Mouse (Mus musculus) kidney, adult 2 months (tissue): ENCODE results near the gene Gm960. TPM values are rescaled to one million over a fixed set of nuclear protein-coding genes. Genes with fewer than 3 reads are reported as not detected.

Experiments used
- DNase-seq: peaks from one replicate; pipeline ENCODE4 v3.0.0; 2021
- H3K27ac ChIP-seq: fragments of 200-500 bp; 2 replicates; pipeline ENCODE4 v1.5.1; 2012; ENCODE audit warnings: low read depth, low read length, control low read depth, inconsistent platforms; ENCODE audit not compliant: insufficient read depth
- H3K27me3 ChIP-seq: fragments of 200-500 bp; replicated peaks from 2 replicates; pipeline ENCODE4 v1.6.1; 2012; ENCODE audit warnings: mild to moderate bottlenecking, moderate library complexity, low read length, inconsistent platforms; ENCODE audit not compliant: control insufficient read depth, insufficient read depth
- H3K36me3 ChIP-seq: fragments of 200-500 bp; 2 replicates; pipeline ENCODE4 v1.6.1; 2012; ENCODE audit warnings: mild to moderate bottlenecking, moderate library complexity, low read length, inconsistent platforms; ENCODE audit not compliant: control insufficient read depth, insufficient read depth
- H3K4me1 ChIP-seq: fragments of 200-500 bp; 2 replicates; pipeline ENCODE4 v1.6.1; 2011; ENCODE audit warnings: low read length; ENCODE audit not compliant: control insufficient read depth, insufficient read depth
- H3K4me3 ChIP-seq: fragments of 200-500 bp; 2 replicates; pipeline ENCODE4 v1.5.1; 2011; ENCODE audit warnings: mild to moderate bottlenecking, low read depth, low read length, control low read depth; ENCODE audit not compliant: insufficient read depth
- CTCF ChIP-seq: fragments of 200-500 bp; conservative IDR thresholded peaks from 2 replicates; pipeline ENCODE4 v1.5.1; 2011; ENCODE audit warnings: low read depth, mild to moderate bottlenecking, control low read depth, low read length, moderate library complexity, mixed read lengths; ENCODE audit not compliant: insufficient read depth, insufficient read length
- POLR2A ChIP-seq: fragments of 200-500 bp; IDR thresholded peaks from one replicate; pipeline ENCODE4 v1.6.1; 2011; ENCODE audit warnings: low read depth, low read length, control low read depth
- WGBS: fragments of 180-500 bp; shearing (Covaris S2); methylation state at CpG from one replicate; pipeline ENCODE4 v1.1.7; 2018; 5-methylcytosine and 5-hydroxymethylcytosine counted together
- polyA plus RNA-seq: library from polyadenylated mRNA; depleted of rRNA; stranded (reverse); fragments of >200 nt; gene quantifications from 2 replicates; pipeline ENCODE4 v1.2.3, GENCODE M21; 2012

Gm960 gene
- polyA plus RNA-seq, 1 experiment, result 1.1 TPM

DNA sequence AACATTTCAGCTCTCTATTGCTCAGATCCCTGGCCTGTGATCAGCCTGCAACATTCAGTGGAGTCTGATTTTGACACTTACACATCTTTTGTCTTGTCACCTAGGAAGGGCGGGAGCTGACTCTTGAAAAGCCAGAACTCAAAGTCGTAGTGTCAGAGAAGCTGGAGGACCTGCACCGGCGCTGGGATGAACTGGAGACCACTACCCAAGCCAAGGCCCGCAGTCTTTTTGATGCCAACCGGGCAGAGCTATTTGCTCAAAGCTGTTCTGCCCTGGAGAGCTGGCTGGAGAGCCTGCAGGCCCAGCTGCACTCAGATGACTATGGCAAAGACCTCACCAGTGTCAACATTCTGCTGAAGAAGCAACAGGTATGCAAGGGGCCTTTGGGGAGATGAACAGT, 43.8 kb upstream of the Gm960 start:
- WGBS, result 92% methylated on average over 6 of the region's 6 CpGs
- TF ChIP-seq CTCF (no peak), POLR2A (no peak)
- DNase-seq, result no peak

DNA sequence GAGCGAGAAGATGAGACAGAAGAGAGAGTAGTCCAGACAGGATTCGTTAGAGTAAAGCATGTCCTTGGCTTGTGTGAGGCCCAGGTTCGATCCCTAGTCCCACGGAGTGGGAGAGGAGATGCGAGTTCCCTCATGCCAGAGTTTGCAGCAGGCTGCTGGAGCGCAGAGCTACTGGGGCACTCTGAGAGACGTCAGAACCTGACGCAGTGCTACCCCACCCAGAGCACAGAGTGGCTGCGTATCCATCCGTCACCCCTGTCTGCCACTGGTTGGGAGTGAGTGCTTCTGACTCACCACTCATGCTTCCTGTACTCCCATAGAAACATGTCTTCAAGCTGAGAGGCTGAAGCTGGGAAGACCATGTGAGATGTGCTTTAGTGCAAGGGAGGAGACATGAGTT, 43.0 kb upstream of the Gm960 start:
- TF ChIP-seq CTCF (no peak), POLR2A (no peak)
- DNase-seq, result no peak
- 78% methylated on average over 10 of the region's 10 CpGs for WGBS
- no peaks in the 10 kb centered on the region for H3K4me1 ChIP-seq
- no peaks in the 10 kb centered on the region for H3K27me3 ChIP-seq
- H3K4me3 ChIP-seq, result no peak overlapping the region
- no peak overlapping the region for H3K27ac ChIP-seq
- H3K36me3 ChIP-seq, result no peaks in the 10 kb centered on the region

More for the DNA sequence above, 43.8 kb upstream of the Gm960 start:
- Histone ChIP-seq H3K4me3 (no peak overlapping the region), H3K4me1 (no peaks in the 10 kb centered on the region), H3K27me3 (no peaks in the 10 kb centered on the region), H3K36me3 (no peaks in the 10 kb centered on the region), H3K27ac (no peak overlapping the region)

DNA sequence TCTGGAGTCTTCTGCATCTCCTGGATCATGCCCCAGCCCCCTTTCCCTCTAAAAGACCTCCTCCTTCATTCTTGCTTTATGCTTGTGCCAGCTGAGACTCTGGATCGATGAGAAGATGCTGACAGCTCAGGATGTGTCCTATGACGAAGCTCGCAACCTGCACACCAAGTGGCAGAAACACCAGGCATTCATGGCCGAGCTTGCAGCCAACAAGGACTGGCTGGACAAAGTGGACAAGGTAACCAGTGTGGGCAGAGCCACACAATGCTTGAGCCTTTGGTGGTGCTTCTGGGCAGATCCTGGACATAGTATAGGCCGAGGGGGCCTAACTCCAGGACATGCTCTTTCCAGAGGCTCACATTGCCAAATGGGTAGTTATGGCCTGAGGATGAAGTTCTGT, 41.3 kb upstream of the Gm960 start:
- WGBS, result 96% methylated on average over 5 of the region's 5 CpGs
- H3K4me3 ChIP-seq, result no peak overlapping the region
- no peak for DNase-seq
- no peak for TF ChIP-seq POLR2A
- H3K27me3 ChIP-seq, result no peaks in the 10 kb centered on the region
- no peak overlapping the region for H3K27ac ChIP-seq
- no peaks in the 10 kb centered on the region for H3K4me1 ChIP-seq
- no peaks in the 10 kb centered on the region for H3K36me3 ChIP-seq

DNA sequence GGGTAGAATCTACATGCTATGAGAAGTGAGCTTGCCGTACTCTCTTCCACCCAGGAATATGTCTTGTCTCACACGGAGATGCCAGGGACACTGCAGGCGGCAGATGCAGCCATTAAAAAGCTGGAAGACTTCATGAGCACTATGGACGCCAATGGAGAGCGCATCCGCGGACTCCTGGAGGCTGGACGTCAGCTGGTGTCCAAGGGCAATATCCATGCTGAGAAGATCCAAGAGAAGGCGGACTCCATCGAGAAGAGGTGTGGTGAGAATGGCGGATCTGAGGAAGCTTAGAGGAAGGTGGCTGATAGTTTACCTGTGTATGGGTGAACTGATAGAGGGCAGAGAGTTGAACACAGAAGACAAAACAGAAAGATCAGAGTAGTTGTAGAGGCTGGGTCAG, 40.6 kb upstream of the Gm960 start:
- H3K4me3 ChIP-seq, result no peak overlapping the region
- 95% methylated on average over 11 of the region's 11 CpGs for WGBS
- DNase-seq, result no peak
- no peaks in the 10 kb centered on the region for H3K27me3 ChIP-seq
- H3K27ac ChIP-seq, result no peak overlapping the region
- TF ChIP-seq CTCF (no peak), POLR2A (no peak)
- no peaks in the 10 kb centered on the region for H3K36me3 ChIP-seq
- H3K4me1 ChIP-seq, result no peaks in the 10 kb centered on the region

DNA sequence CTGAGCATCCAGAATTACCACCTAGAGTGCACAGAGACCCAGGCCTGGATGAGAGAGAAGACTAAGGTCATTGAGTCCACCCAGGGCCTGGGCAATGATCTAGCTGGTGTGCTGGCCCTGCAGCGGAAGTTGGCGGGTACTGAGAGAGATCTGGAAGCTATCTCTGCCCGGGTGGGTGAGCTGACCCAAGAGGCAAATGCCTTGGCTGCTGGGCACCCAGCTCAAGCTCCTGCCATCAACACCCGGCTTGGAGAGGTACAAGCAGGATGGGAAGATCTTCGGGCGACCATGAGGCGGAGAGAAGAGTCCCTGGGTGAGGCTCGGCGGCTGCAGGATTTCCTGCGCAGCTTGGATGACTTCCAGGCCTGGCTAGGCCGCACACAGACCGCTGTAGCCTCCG, 39.4 kb upstream of the Gm960 start:
- H3K36me3 ChIP-seq, result no peaks in the 10 kb centered on the region
- TF ChIP-seq CTCF (no peak), POLR2A (no peak)
- DNase-seq, result no peak
- 78% methylated on average over 13 of the region's 13 CpGs for WGBS
- H3K4me1 ChIP-seq, result no peaks in the 10 kb centered on the region
- H3K27me3 ChIP-seq, result no peaks in the 10 kb centered on the region
- no peak overlapping the region for H3K4me3 ChIP-seq
- no peak overlapping the region for H3K27ac ChIP-seq

DNA sequence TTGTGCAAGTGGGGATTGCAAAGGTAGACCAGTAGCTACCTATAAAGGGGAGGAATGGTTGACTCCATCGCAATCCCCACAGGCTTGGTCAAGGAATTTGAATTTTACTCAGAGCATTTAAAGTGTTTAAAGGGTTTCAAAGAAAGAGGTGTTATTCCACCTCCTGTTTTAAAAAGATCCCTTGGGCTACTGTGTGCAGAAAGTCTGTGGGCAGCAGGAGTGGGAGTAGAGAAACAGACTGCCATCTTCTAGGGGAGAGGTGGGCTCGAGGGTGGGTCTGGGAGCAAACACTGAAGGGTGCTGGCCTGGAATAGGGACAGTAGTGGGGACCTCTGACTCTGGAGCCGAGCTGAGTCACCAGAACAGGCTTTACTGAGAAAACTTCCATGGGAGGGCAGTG, 34.6 kb upstream of the Gm960 start:
- WGBS, result 80% methylated on average over 3 of the region's 3 CpGs
- Histone ChIP-seq H3K4me1 (no peaks in the 10 kb centered on the region), H3K36me3 (no peaks in the 10 kb centered on the region), H3K4me3 (no peak overlapping the region), H3K27me3 (no peaks in the 10 kb centered on the region), H3K27ac (no peak overlapping the region)
- DNase-seq, result no peak
- no peak for TF ChIP-seq POLR2A
- no peak for TF ChIP-seq CTCF

DNA sequence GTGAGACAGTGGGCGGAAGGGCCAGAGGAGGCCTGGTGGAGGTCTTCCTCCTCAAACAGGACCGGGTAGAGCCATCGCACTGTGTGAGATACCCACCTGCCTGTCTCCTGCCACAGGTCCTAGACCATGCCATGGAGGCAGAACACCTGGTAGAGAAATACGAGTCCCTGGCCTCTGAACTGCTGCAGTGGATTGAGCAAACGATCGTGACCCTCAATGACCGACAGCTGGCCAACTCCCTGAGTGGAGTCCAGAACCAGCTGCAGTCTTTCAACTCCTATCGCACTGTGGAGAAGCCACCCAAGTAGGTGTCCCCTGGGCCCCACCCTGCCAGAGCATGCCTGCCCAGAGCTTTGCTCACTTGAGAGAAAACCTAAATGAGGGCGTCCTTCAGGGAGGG, 30.7 kb upstream of the Gm960 start:
- 60% methylated on average over 9 of the region's 9 CpGs for WGBS

More for the DNA sequence above, 30.7 kb upstream of the Gm960 start:
- H3K36me3 ChIP-seq, result no peaks in the 10 kb centered on the region
- H3K4me3 ChIP-seq, result no peak overlapping the region
- TF ChIP-seq POLR2A, result no peak
- TF ChIP-seq CTCF, result no peak
- H3K27me3 ChIP-seq, result no peaks in the 10 kb centered on the region
- no peak overlapping the region for H3K27ac ChIP-seq
- no peaks in the 10 kb centered on the region for H3K4me1 ChIP-seq
- no peak for DNase-seq
